Mouse (Mus musculus): Measurements from ENCODE around the gene Stk19. TPM values are rescaled to one million over a fixed set of nuclear protein-coding genes. Genes with fewer than 3 reads are reported as not detected.

Stk19 gene
- polyA plus RNA-seq, 1 experiment, result 29.9 TPM

- H3K79me2 ChIP-seq (ENCODE audit: control insufficient read depth, insufficient read depth), result no peaks in the 10 kb centered on the region
- H3K27me3 ChIP-seq (ENCODE audit: control insufficient read depth, insufficient read depth, insufficient read length), result peaks cover 9% of the 10 kb centered on the region
- no peak overlapping the region for H3K4me3 ChIP-seq
- no peak for TF ChIP-seq REST (IDR thresholded peaks at IDR 0.05; ENCODE audit: insufficient read depth, insufficient read length)
- no peak for TF ChIP-seq POLR2A (IDR thresholded peaks at IDR 0.05; ENCODE audit: insufficient read length, low read depth)
- TF ChIP-seq SRF (IDR thresholded peaks at IDR 0.05; ENCODE audit: control insufficient read depth, insufficient read length, low read depth), result no peak
- TF ChIP-seq TCF3 (IDR thresholded peaks at IDR 0.05; ENCODE audit: insufficient read length, low read depth), result no peak
- H3K4me2 ChIP-seq (ENCODE audit: low read depth), result no peak overlapping the region
- no peak overlapping the region for H3ac ChIP-seq (ENCODE audit: control insufficient read depth, insufficient read length)
- no peaks in the 10 kb centered on the region for H3K36me3 ChIP-seq (ENCODE audit: control insufficient read depth, insufficient read depth)
Measured at GRCm38 (mm10) chr17:34795633-34796032, 41.1 kb downstream of the Stk19 start.

GRCm38 (mm10) chr17:34795016-34795415 is 41.7 kb downstream of the Stk19 start:
- no peak for TF ChIP-seq POLR2AphosphoS2 (IDR thresholded peaks at IDR 0.05; ENCODE audit: insufficient read length, low read depth)
- TF ChIP-seq MAX (IDR thresholded peaks at IDR 0.05; ENCODE audit: low read depth), result no peak
- H3K4me2 ChIP-seq (ENCODE audit: low read depth), result no peak overlapping the region
- H3K79me2 ChIP-seq (ENCODE audit: control insufficient read depth, insufficient read depth), result no peaks in the 10 kb centered on the region
- H3ac ChIP-seq (ENCODE audit: control insufficient read depth, insufficient read length), result no peak overlapping the region
- no peaks in the 10 kb centered on the region for H3K36me3 ChIP-seq (ENCODE audit: control insufficient read depth, insufficient read depth)
- no peak overlapping the region for H3K4me3 ChIP-seq
- peaks cover 9% of the 10 kb centered on the region for H3K27me3 ChIP-seq (ENCODE audit: control insufficient read depth, insufficient read depth, insufficient read length)

DNA sequence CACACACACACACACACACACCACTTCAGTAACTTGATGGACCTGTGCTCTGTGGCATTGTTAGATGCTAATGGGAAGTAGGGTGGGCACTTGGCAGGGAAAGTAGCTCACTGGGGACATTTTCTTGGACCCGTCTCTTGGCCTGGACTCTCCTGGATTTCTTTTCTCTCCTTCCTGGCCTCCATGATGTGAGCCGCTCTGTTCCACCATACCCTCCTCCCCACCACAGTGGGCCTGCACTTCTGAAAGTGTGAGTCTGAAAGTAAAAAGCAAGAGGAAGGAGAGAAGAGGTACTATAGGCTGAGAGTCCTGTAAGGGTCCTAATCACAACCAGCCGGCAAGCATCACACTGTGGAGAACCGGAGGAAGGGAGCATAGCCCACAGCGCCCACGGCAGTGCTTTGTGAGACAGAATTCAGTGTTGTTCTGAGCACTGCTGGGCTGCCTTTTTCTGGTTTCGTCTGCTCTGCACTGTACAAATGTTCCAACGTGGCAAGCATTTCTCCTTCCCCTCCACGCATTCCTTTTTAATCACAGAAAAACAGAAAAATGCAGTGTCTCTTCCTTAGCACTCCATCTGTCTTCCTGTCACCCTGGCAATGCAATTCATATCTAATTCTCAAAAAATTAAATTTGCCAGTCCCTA is 58.9 kb downstream of the Stk19 start:
- no peak overlapping the region for H3K4me3 ChIP-seq
- peaks cover 28% of the 10 kb centered on the region for H3K27me3 ChIP-seq (ENCODE audit: control insufficient read depth, insufficient read depth, insufficient read length)
- no peak for TF ChIP-seq CEBPB (IDR thresholded peaks at IDR 0.05; ENCODE audit: insufficient read depth, poor library complexity, severe bottlenecking)
- TF ChIP-seq POLR2A (IDR thresholded peaks at IDR 0.05; ENCODE audit: insufficient read length, low read depth), result no peak
- no peak for TF ChIP-seq TCF3 (IDR thresholded peaks at IDR 0.05; ENCODE audit: insufficient read length, low read depth)
- TF ChIP-seq POLR2AphosphoS2 (IDR thresholded peaks at IDR 0.05; ENCODE audit: insufficient read length, low read depth), result no peak
- no peak for TF ChIP-seq MYOG (IDR thresholded peaks at IDR 0.05; ENCODE audit: control insufficient read depth in 1 of 3, insufficient read depth in 1 of 3, insufficient read length in 2 of 3, low read depth in 2 of 3)
- TF ChIP-seq E2F4 (IDR thresholded peaks at IDR 0.05; ENCODE audit: insufficient read depth), result no peak
- no peak for TF ChIP-seq MYOD1 (IDR thresholded peaks at IDR 0.05; ENCODE audit: control insufficient read depth in 1 of 3, insufficient read length in 2 of 3, low read depth in 2 of 3)
- no peak for TF ChIP-seq TCF12 (IDR thresholded peaks at IDR 0.05; ENCODE audit: insufficient read depth, poor library complexity, severe bottlenecking)
- TF ChIP-seq REST (IDR thresholded peaks at IDR 0.05; ENCODE audit: insufficient read depth, insufficient read length), result no peak
- no peak for TF ChIP-seq USF1 (IDR thresholded peaks at IDR 0.05; ENCODE audit: low read depth)
- no peak for TF ChIP-seq MAX (IDR thresholded peaks at IDR 0.05; ENCODE audit: low read depth)
- H3K79me2 ChIP-seq (ENCODE audit: control insufficient read depth, insufficient read depth), result no peaks in the 10 kb centered on the region
- H3K36me3 ChIP-seq (ENCODE audit: control insufficient read depth, insufficient read depth), result no peaks in the 10 kb centered on the region
- H3K4me2 ChIP-seq (ENCODE audit: low read depth), result no peak overlapping the region
- no peak overlapping the region for H3ac ChIP-seq (ENCODE audit: control insufficient read depth, insufficient read length)

Other genes with a start within 250 kb of the Stk19 start
- gene Gpsm3, start 247.1 kb downstream of the Stk19 start, polyA plus RNA-seq (2012; fragmentation: generic; extraction: Trizol), result 3.1 TPM
- gene Pbx2, start 245.7 kb downstream of the Stk19 start, polyA plus RNA-seq (2012; fragmentation: generic; extraction: Trizol), result 21.6 TPM
- gene Ager, start 239.1 kb downstream of the Stk19 start, polyA plus RNA-seq (2012; fragmentation: generic; extraction: Trizol), result 0.22 TPM
- 37.1 TPM for gene Rnf5, start 233.3 kb downstream of the Stk19 start, polyA plus RNA-seq (2012; fragmentation: generic; extraction: Trizol)
- gene Agpat1, start 232.7 kb downstream of the Stk19 start, polyA plus RNA-seq (2012; fragmentation: generic; extraction: Trizol), result 70.5 TPM
- gene Egfl8, start 221.0 kb downstream of the Stk19 start, polyA plus RNA-seq (2012; fragmentation: generic; extraction: Trizol), result 0.16 TPM
- gene Ppt2, start 208.4 kb downstream of the Stk19 start, polyA plus RNA-seq (2012; fragmentation: generic; extraction: Trizol), result 21.9 TPM
- not detected for gene Prrt1, start 207.4 kb downstream of the Stk19 start, polyA plus RNA-seq (2012; fragmentation: generic; extraction: Trizol)
- gene Fkbpl, start 192.2 kb downstream of the Stk19 start, polyA plus RNA-seq (2012; fragmentation: generic; extraction: Trizol), result 13.5 TPM
- 42.5 TPM for gene Atf6b, start 189.8 kb downstream of the Stk19 start, polyA plus RNA-seq (2012; fragmentation: generic; extraction: Trizol)
- gene Tnxb, start 166.4 kb downstream of the Stk19 start, polyA plus RNA-seq (2012; fragmentation: generic; extraction: Trizol), result under 0.01 TPM
- gene C4b, start 93.1 kb downstream of the Stk19 start, polyA plus RNA-seq (2012; fragmentation: generic; extraction: Trizol), result not detected
- gene Cyp21a1, start 32.4 kb downstream of the Stk19 start, polyA plus RNA-seq (2012; fragmentation: generic; extraction: Trizol), result not detected
- gene Dxo, start 74 bp upstream of the Stk19 start, polyA plus RNA-seq (2012; fragmentation: generic; extraction: Trizol), result 25.7 TPM
- 38.4 TPM for gene Skiv2l, start 13.3 kb upstream of the Stk19 start, polyA plus RNA-seq (2012; fragmentation: generic; extraction: Trizol)
- 60.0 TPM for gene Nelfe, start 13.4 kb upstream of the Stk19 start, polyA plus RNA-seq (2012; fragmentation: generic; extraction: Trizol)
- 0.37 TPM for gene Cfb, start 25.6 kb upstream of the Stk19 start, polyA plus RNA-seq (2012; fragmentation: generic; extraction: Trizol)
- gene Zbtb12, start 42.5 kb upstream of the Stk19 start, polyA plus RNA-seq (2012; fragmentation: generic; extraction: Trizol), result 10.2 TPM
- not detected for gene Gm20547, start 45.1 kb upstream of the Stk19 start, polyA plus RNA-seq (2012; fragmentation: generic; extraction: Trizol)
- gene C2, start 61.3 kb upstream of the Stk19 start, polyA plus RNA-seq (2012; fragmentation: generic; extraction: Trizol), result 0.43 TPM
- gene Ehmt2, start 61.5 kb upstream of the Stk19 start, polyA plus RNA-seq (2012; fragmentation: generic; extraction: Trizol), result 94.5 TPM
- 14.6 TPM for gene Slc44a4, start 77.5 kb upstream of the Stk19 start, polyA plus RNA-seq (2012; fragmentation: generic; extraction: Trizol)
- 30.1 TPM for gene Neu1, start 94.3 kb upstream of the Stk19 start, polyA plus RNA-seq (2012; fragmentation: generic; extraction: Trizol)
- gene Hspa1b, start 122.3 kb upstream of the Stk19 start, polyA plus RNA-seq (2012; fragmentation: generic; extraction: Trizol), result 7.3 TPM
- gene Gm20481, start 133.0 kb upstream of the Stk19 start, polyA plus RNA-seq (2012; fragmentation: generic; extraction: Trizol), result not detected
- gene Hspa1a, start 135.2 kb upstream of the Stk19 start, polyA plus RNA-seq (2012; fragmentation: generic; extraction: Trizol), result 1.8 TPM
- gene Hspa1l, start 135.8 kb upstream of the Stk19 start, polyA plus RNA-seq (2012; fragmentation: generic; extraction: Trizol), result 1.3 TPM
- gene Lsm2, start 144.9 kb upstream of the Stk19 start, polyA plus RNA-seq (2012; fragmentation: generic; extraction: Trizol), result 52.3 TPM
- gene Vars, start 164.0 kb upstream of the Stk19 start, polyA plus RNA-seq (2012; fragmentation: generic; extraction: Trizol), result 208 TPM
- 0.05 TPM for gene Vwa7, start 179.6 kb upstream of the Stk19 start, polyA plus RNA-seq (2012; fragmentation: generic; extraction: Trizol)
- 0.14 TPM for gene Sapcd1, start 191.1 kb upstream of the Stk19 start, polyA plus RNA-seq (2012; fragmentation: generic; extraction: Trizol)
- gene Msh5, start 209.8 kb upstream of the Stk19 start, polyA plus RNA-seq (2012; fragmentation: generic; extraction: Trizol), result 2.1 TPM
- 412 TPM for gene Clic1, start 213.0 kb upstream of the Stk19 start, polyA plus RNA-seq (2012; fragmentation: generic; extraction: Trizol)
- 101 TPM for gene Ddah2, start 222.1 kb upstream of the Stk19 start, polyA plus RNA-seq (2012; fragmentation: generic; extraction: Trizol)
- gene Ly6g6c, start 228.4 kb upstream of the Stk19 start, polyA plus RNA-seq (2012; fragmentation: generic; extraction: Trizol), result 0.18 TPM
- gene Mpig6b, start 229.2 kb upstream of the Stk19 start, polyA plus RNA-seq (2012; fragmentation: generic; extraction: Trizol), result not detected
- gene Ly6g6e, start 240.0 kb upstream of the Stk19 start, polyA plus RNA-seq (2012; fragmentation: generic; extraction: Trizol), result not detected
- gene Ly6g6d, start 241.1 kb upstream of the Stk19 start, polyA plus RNA-seq (2012; fragmentation: generic; extraction: Trizol), result not detected
- not detected for gene Ly6g6f, start 248.7 kb upstream of the Stk19 start, polyA plus RNA-seq (2012; fragmentation: generic; extraction: Trizol)

Data from myocyte (in vitro differentiated cells).